ENCODE assay signal across 8 mouse cellular contexts in genomic region chr14:122474891-122475556, GRCm38 (mm10). TPM values are rescaled to one million over a fixed set of nuclear protein-coding genes. Genes with fewer than 3 reads are reported as not detected.
DNase-seq lines count a peak whose midpoint lies in the region; ATAC-seq and TF ChIP-seq lines count a peak whose summit lies in the region.

Zic2 (plus strand) TSS chr14:122475435.

- H3K9ac ChIP-seq in lung, embryonic 14.5 days, result no peak within 1 kb of the TSS
- peak within 1 kb of the TSS; percentile 99 for H3K9ac ChIP-seq in forebrain, embryonic 11.5 days (ENCODE audit: low read length)
- peak within 1 kb of the TSS; percentile 97 for H3K9ac ChIP-seq in midbrain, embryonic 12.5 days (replicated peaks)

- ATAC-seq in lung, embryonic 14.5 days (ENCODE audit: insufficient read depth), result peak; percentile 44; the same call in 1 of the 2 replicates
- ATAC-seq in forebrain, embryonic 11.5 days (replicated peaks; ENCODE audit: low FRiP score), result peak; percentile 79
- peak; percentile 73 for ATAC-seq in midbrain, embryonic 12.5 days (ENCODE audit: low FRiP score, low read depth)
- ATAC-seq in activated CD4-positive, CD25-positive, alpha-beta regulatory T cell, adult 4 months, result no peak

- 1% methylated on average over 52 of the region's 73 CpGs for WGBS in lung, embryonic 14.5 days
- under 1% methylated on average over 45 of the region's 73 CpGs for WGBS in forebrain, embryonic 11.5 days
- WGBS in midbrain, embryonic 12.5 days, result under 1% methylated on average over 40 of the region's 73 CpGs

- no peaks in the 10 kb centered on the region for H3K9me3 ChIP-seq in lung, embryonic 14.5 days (ENCODE audit: low read depth, low read length)
- H3K9me3 ChIP-seq in forebrain, embryonic 11.5 days (ENCODE audit: control insufficient read depth, low read length), result no peaks in the 10 kb centered on the region
- H3K9me3 ChIP-seq in midbrain, embryonic 12.5 days, result no peaks in the 10 kb centered on the region

- H3K4me1 ChIP-seq in lung, embryonic 14.5 days (ENCODE audit: insufficient read depth), result no peaks in the 10 kb centered on the region
- H3K4me1 ChIP-seq in forebrain, embryonic 11.5 days (replicated peaks; ENCODE audit: control insufficient read depth, insufficient read depth, low read length), result peaks cover 7% of the 10 kb centered on the region; the same call in 1 of the 2 replicates
- H3K4me1 ChIP-seq in midbrain, embryonic 12.5 days, result peaks cover 35% of the 10 kb centered on the region

- H3K36me3 ChIP-seq in lung, embryonic 14.5 days (ENCODE audit: insufficient read depth), result no peaks in the 10 kb centered on the region
- H3K36me3 ChIP-seq in forebrain, embryonic 11.5 days (ENCODE audit: control insufficient read depth, insufficient read depth, low read length), result no peaks in the 10 kb centered on the region; the same call in 1 of the 2 replicates
- no peaks in the 10 kb centered on the region for H3K36me3 ChIP-seq in midbrain, embryonic 12.5 days

- H3K27me3 ChIP-seq in lung, embryonic 14.5 days (ENCODE audit: insufficient read depth, low read length), result peaks cover 97% of the 10 kb centered on the region
- H3K27me3 ChIP-seq in forebrain, embryonic 11.5 days (ENCODE audit: control insufficient read depth, insufficient read depth, low read length), result peaks cover 7% of the 10 kb centered on the region
- peaks cover 70% of the 10 kb centered on the region for H3K27me3 ChIP-seq in midbrain, embryonic 12.5 days

- no peak for TF ChIP-seq CTCF in lung, embryonic 14.5 days (IDR thresholded peaks at IDR 0.05; ENCODE audit: low read depth)
- no peak for TF ChIP-seq CTCF in brain, embryonic 14.5 days (IDR thresholded peaks at IDR 0.05; ENCODE audit: borderline replicate concordance, extremely low read depth, insufficient read depth, insufficient read length)

- no peak; the same call in 1 of the 2 replicates for TF ChIP-seq POLR2A in brain, embryonic 14.5 days (IDR thresholded peaks at IDR 0.05; ENCODE audit: borderline replicate concordance, extremely low read depth, insufficient read depth, insufficient read length, poor library complexity, severe bottlenecking)

- peak within 1 kb of the TSS; percentile 37 for H3K4me3 ChIP-seq in lung, embryonic 14.5 days (ENCODE audit: low read depth, low read length)
- peak within 1 kb of the TSS; percentile 84 for H3K4me3 ChIP-seq in forebrain, embryonic 11.5 days (ENCODE audit: low read depth, low read length)
- H3K4me3 ChIP-seq in midbrain, embryonic 12.5 days, result peak within 1 kb of the TSS; percentile 77

- H3K27ac ChIP-seq in lung, embryonic 14.5 days (ENCODE audit: low read depth), result no peak within 1 kb of the TSS
- peak within 1 kb of the TSS; percentile 99 for H3K27ac ChIP-seq in forebrain, embryonic 11.5 days (ENCODE audit: low read depth, low read length)
- peak within 1 kb of the TSS; percentile 99 for H3K27ac ChIP-seq in midbrain, embryonic 12.5 days (replicated peaks)

- DNase-seq in lung, embryonic 14.5 days, result peak; percentile 45
- no peak for DNase-seq in lung, postnatal 25 days (ENCODE audit: low spot score)
- peak; percentile 93 for DNase-seq in brain, embryonic 14.5 days (ENCODE audit: low read depth)
- DNase-seq in forebrain, embryonic 11.5 days (ENCODE audit: low spot score), result peak; percentile 95
- peak; percentile 57 for DNase-seq in layer of hippocampus, adult 9-11 months
- DNase-seq in T-cell, adult 2 months (ENCODE audit: low spot score), result no peak

- peak within 1 kb of the TSS; percentile 65 for H3K4me2 ChIP-seq in lung, embryonic 14.5 days
- peak within 1 kb of the TSS; percentile 55 for H3K4me2 ChIP-seq in forebrain, embryonic 11.5 days (ENCODE audit: low read depth, low read length, severe bottlenecking)
- peak within 1 kb of the TSS; percentile 71 for H3K4me2 ChIP-seq in midbrain, embryonic 12.5 days (replicated peaks)

RNA-seq across cellular contexts. Expression of gene Zic2, which starts in this region (rescaled TPM):
- not detected in 2 replicates for polyA plus RNA-seq in lung, embryonic 14.5 days (2014; fragmentation: Nextera tagmentation; extraction: Ambion mirVana)
- 51.8 and 66.8 TPM in 2 replicates for polyA plus RNA-seq in brain, embryonic 14.5 days (2012; rRNA removed)
- polyA plus RNA-seq in forebrain, embryonic 11.5 days (2014; fragmentation: Nextera tagmentation; extraction: Ambion mirVana), result 10.3 and 11.4 TPM in 2 replicates
- 14.2 and 21.1 TPM in 2 replicates for polyA plus RNA-seq in midbrain, embryonic 12.5 days (2016; fragmentation: Nextera tagmentation; extraction: Ambion mirVana)
- polyA plus RNA-seq in activated CD4-positive, CD25-positive, alpha-beta regulatory T cell, adult 4 months (2017; shearing (Covaris generic)), result not detected

Comparison
In these comparisons a context has a peak if more than half of its experiments do, and no peak if none do; other contexts are left out.
1. RNA of gene Zic2 (polyA plus RNA-seq): 51.8 to 66.8 TPM in brain, embryonic 14.5 days, 14.2 to 21.1 TPM in midbrain, embryonic 12.5 days and 10.3 to 11.4 TPM in forebrain, embryonic 11.5 days; not detected in activated CD4-positive, CD25-positive, alpha-beta regulatory T cell, adult 4 months and not detected in lung, embryonic 14.5 days; every median in the first group is over 10 times any median in the second.
2. Peak in DNase-seq, ATAC-seq, H3K4me3 ChIP-seq and H3K4me2 ChIP-seq in lung, embryonic 14.5 days; RNA of the gene not detected or under 1 TPM.
3. DNase-seq: peak in brain, embryonic 14.5 days (single experiment), forebrain, embryonic 11.5 days (single experiment) and layer of hippocampus, adult 9-11 months (single experiment); none in lung, postnatal 25 days (single experiment) and T-cell, adult 2 months (single experiment).
4. Peak in every context shown above with its lines, with median percentiles within 50 percentile points of each other: H3K4me2 ChIP-seq and H3K4me3 ChIP-seq.